Mouse (Mus musculus) liver, adult 2 months (tissue): ENCODE data around the gene Lgals2.

Experiments
- CTCF ChIP-seq: fragments of 200-500 bp; IDR thresholded peaks from 2 replicates; pipeline ENCODE4 v1.5.1; 2011; ENCODE audit warnings: low read depth, low read length, control low read depth
- POLR2A ChIP-seq: fragments of 200-500 bp; IDR thresholded peaks from 2 replicates; pipeline ENCODE4 v1.6.1; 2011; ENCODE audit warnings: low read length, control low read depth; ENCODE audit not compliant: insufficient read depth; ENCODE audit errors: extremely low read depth

GRCm38 (mm10) chr15:78835200-78836085 is 19.9 kb downstream of the Lgals2 start:
- TF ChIP-seq CTCF (no peak), POLR2A (no peak)
